Mouse (Mus musculus): Measurements from ENCODE around the gene 6430548M08Rik. TPM values are rescaled to one million over a fixed set of nuclear protein-coding genes. Genes with fewer than 3 reads are reported as not detected.
A peak's percentile ranks its signal among the peaks of the same experiment; 100 is the strongest.

The 6430548M08Rik gene
- polyA plus RNA-seq, 1 experiment from 2014 or later: 6.7 TPM

DNA sequence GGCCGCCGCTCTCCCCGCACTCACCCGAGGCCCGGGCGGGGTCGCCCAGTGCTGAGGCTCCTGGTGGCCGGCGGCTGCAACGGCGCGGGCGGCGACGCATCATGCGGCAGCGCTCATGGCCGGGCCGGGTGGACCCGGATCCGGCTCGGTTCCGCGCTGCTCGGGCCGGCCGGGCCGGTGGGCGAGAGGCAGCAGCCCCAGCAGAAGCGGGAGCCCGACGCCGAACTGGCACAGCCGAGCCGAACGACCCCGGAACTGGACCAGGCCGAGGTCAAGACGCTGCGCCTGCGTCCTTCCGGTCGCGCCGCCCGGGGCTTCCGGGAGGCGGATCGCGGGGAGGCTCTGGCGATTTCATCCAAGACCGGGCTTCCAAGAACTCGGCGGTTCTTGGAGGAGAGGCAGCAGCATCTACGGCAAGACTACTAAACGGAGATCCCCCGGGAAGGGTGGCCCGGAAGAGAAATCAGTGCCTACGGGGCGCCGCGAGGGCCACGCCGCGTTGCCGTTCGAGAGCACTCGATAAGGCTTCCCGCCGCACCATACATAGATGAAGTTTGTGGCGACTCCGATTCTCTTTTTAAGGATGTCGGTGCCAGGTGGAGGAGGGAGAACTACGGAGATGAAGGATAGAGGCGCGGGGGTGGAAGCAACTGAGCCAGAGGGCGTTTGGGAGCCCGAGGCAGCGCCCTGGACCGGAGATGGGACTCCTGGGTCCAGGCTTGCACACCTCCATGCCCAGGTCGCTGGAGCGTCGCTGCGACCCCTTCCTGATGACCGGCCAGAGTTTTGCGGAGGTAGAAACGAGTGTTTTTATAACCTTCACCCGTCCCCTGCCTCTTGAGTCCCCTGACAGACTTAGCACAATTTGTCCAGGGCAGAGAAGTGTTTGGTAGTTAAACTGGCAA is 12.6 kb upstream of the 6430548M08Rik start, which contains the start of gene Zdhhc7:
TSS of gene Zdhhc7 (minus strand) at position 415 of the 905 bp plus-strand sequence.
- ATAC-seq (ENCODE audit: low FRiP score, low TSS enrichment): peak; percentile 75
- peak within 1 kb of the TSS; percentile 95 for H3K27ac ChIP-seq (ENCODE audit: low read length)
- peak within 1 kb of the TSS; percentile 95 for H3K4me3 ChIP-seq (ENCODE audit: low read length)
- no peaks in the 10 kb centered on the region for H3K27me3 ChIP-seq (ENCODE audit: insufficient read depth, low read length)
- H3K36me3 ChIP-seq (ENCODE audit: insufficient read depth, low read length): no peaks in the 10 kb centered on the region
- H3K4me2 ChIP-seq (replicated peaks; ENCODE audit: low read depth, low read length): peak within 1 kb of the TSS; percentile 97
- WGBS: under 1% methylated on average over 88 of the region's 88 CpGs
- H3K4me1 ChIP-seq (ENCODE audit: insufficient read depth, low read length): peaks cover 26% of the 10 kb centered on the region
- H3K9me3 ChIP-seq (ENCODE audit: low read length): no peaks in the 10 kb centered on the region
- peak within 1 kb of the TSS; percentile 73 for H3K9ac ChIP-seq (replicated peaks; ENCODE audit: low read length)

DNA sequence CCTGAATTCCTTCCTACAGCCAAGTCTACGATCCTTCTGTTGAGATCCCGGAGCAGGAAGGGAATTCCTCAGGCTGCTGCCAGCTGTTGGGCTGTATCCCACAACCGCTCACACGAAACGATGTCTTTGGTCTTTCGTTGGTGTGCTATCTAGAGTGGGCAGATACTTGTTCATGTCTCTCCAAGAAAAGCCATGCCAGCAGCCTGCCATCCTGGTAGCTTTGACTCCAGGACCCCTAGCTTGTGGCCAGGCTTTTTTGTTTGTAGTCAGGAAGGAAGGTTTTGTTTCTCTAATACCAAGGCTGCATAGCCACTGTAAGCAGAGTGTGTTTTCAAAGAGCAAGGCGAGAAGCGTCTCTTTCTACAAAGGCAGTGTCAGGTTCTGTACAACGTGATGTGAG is 10.0 kb upstream of the 6430548M08Rik start:
- Histone ChIP-seq H3K36me3 (ENCODE audit: insufficient read depth, low read length) (no peaks in the 10 kb centered on the region), H3K27me3 (ENCODE audit: insufficient read depth, low read length) (no peaks in the 10 kb centered on the region), H3K27ac (ENCODE audit: low read length) (peak overlapping the region; percentile 32), H3K4me1 (ENCODE audit: insufficient read depth, low read length) (peaks cover 26% of the 10 kb centered on the region), H3K9me3 (ENCODE audit: low read length) (no peaks in the 10 kb centered on the region), H3K9ac (replicated peaks; ENCODE audit: low read length) (no peak overlapping the region), H3K4me2 (replicated peaks; ENCODE audit: low read depth, low read length) (no peak overlapping the region), H3K4me3 (ENCODE audit: low read length) (no peak overlapping the region)
- 83% methylated on average over 9 of the region's 9 CpGs for WGBS
- no peak for ATAC-seq (ENCODE audit: low FRiP score, low TSS enrichment)

DNA sequence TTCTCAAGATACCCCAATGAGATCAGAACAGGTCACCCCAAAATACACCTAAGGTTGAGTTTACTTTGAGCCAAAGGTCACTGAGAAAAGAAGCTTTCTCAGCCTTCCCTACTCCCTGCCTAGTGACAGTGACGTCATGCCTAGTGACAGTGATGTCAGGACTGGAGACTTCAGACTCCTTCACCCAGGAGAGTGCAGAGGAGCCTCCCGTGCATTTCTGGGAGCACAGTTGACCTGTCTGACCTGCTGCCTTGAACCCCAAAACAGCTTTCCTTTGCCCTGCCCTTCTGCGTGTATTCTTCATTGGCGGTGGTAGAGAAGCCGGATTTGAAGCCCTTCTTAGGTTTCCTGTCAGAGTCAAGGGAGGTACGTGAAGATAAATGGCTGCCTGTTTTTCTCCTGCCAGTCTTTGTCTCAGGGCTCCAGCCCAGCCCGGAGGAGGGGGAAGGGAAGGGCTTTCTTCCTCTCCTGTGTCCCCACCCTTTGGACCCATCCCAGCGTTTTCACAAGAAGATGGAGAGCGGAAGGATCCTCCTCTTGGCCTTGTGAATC is 9.2 kb upstream of the 6430548M08Rik start:
- ATAC-seq (ENCODE audit: low FRiP score, low TSS enrichment): 0 out of 2 replicates have a peak, but pooled peaks have one; percentile 10
- Histone ChIP-seq H3K4me1 (ENCODE audit: insufficient read depth, low read length) (peaks cover 26% of the 10 kb centered on the region), H3K27ac (ENCODE audit: low read length) (peak overlapping the region; percentile 32), H3K9me3 (ENCODE audit: low read length) (no peaks in the 10 kb centered on the region), H3K27me3 (ENCODE audit: insufficient read depth, low read length) (no peaks in the 10 kb centered on the region), H3K4me3 (ENCODE audit: low read length) (no peak overlapping the region), H3K4me2 (replicated peaks; ENCODE audit: low read depth, low read length) (no peak overlapping the region), H3K9ac (replicated peaks; ENCODE audit: low read length) (no peak overlapping the region), H3K36me3 (ENCODE audit: insufficient read depth, low read length) (no peaks in the 10 kb centered on the region)
- WGBS: 37% methylated on average over 9 of the region's 9 CpGs

DNA sequence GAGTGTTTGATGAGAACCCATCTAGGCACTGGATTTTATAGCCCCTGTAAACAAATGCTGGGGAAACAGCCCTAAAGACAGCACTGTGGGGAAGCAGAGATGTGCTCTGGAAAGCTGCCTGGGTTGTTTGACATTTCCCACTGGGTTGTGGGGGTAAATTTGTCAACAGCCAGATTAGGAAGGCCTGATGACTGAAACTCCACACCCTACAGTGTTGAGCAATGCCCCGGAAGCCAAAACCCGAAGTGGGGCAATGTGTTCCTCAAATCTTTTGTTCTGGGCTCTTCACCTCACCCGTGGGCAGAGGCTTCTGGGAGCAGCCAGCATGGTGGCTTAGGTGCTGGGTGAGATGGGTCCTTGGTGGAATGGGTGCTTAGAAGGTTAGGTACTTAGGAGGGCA is 4.8 kb upstream of the 6430548M08Rik start:
- Histone ChIP-seq H3K27ac (ENCODE audit: low read length) (no peak overlapping the region), H3K9ac (replicated peaks; ENCODE audit: low read length) (no peak overlapping the region), H3K36me3 (ENCODE audit: insufficient read depth, low read length) (no peaks in the 10 kb centered on the region), H3K27me3 (ENCODE audit: insufficient read depth, low read length) (no peaks in the 10 kb centered on the region), H3K4me2 (replicated peaks; ENCODE audit: low read depth, low read length) (no peak overlapping the region), H3K4me3 (ENCODE audit: low read length) (no peak overlapping the region), H3K4me1 (ENCODE audit: insufficient read depth, low read length) (peaks cover 16% of the 10 kb centered on the region), H3K9me3 (ENCODE audit: low read length) (no peaks in the 10 kb centered on the region)
- ATAC-seq (ENCODE audit: low FRiP score, low TSS enrichment): no peak
- WGBS: 23% methylated on average over 3 of the region's 3 CpGs

DNA sequence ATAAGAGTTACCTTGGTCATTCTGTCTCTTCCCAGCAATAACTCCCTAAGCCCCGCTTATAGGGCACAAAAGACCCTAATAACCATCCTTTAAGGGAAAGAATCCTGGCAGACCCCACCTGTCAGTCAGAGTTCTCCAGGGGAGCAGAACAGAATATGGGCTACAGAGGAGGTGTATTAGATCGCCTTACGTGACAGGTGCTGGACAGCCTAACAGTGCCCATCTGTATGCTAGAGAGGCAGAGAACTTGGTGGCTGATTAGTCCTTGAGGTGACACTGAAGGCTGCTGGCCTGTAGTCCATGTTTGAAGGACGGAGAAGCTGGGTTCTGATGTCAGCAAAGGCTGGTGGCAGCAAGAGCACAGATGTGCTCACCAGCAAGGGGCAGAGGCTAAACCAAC is 3.0 kb upstream of the 6430548M08Rik start:
- H3K4me3 ChIP-seq (ENCODE audit: low read length): no peak overlapping the region
- no peak overlapping the region for H3K27ac ChIP-seq (ENCODE audit: low read length)
- H3K9me3 ChIP-seq (ENCODE audit: low read length): no peaks in the 10 kb centered on the region
- 85% methylated on average over 4 of the region's 4 CpGs for WGBS
- H3K36me3 ChIP-seq (ENCODE audit: insufficient read depth, low read length): no peaks in the 10 kb centered on the region
- no peak for ATAC-seq (ENCODE audit: low FRiP score, low TSS enrichment)
- H3K4me1 ChIP-seq (ENCODE audit: insufficient read depth, low read length): peaks cover 22% of the 10 kb centered on the region
- H3K9ac ChIP-seq (replicated peaks; ENCODE audit: low read length): no peak overlapping the region
- H3K27me3 ChIP-seq (ENCODE audit: insufficient read depth, low read length): peaks cover 15% of the 10 kb centered on the region
- no peak overlapping the region for H3K4me2 ChIP-seq (replicated peaks; ENCODE audit: low read depth, low read length)

DNA sequence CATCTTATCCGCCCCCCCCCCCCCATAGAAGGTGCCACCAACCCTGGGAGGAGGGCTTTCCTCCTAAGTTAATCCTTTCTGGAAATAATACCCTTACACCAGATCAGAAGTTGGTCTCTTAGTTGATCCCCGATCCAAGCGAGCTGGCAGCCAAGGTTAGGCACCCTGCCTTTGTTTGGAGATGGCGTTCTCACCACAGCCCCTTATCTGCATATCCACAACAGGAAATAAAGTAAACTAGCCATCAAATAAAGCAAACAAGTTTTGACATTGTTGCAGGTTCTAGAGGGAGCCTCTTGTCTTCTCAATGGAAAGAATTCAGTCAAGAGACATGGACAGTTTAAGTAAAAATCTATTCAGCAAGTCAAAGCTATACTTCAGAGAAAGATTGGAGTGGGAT is 2.6 kb upstream of the 6430548M08Rik start:
- no peaks in the 10 kb centered on the region for H3K9me3 ChIP-seq (ENCODE audit: low read length)
- no peaks in the 10 kb centered on the region for H3K36me3 ChIP-seq (ENCODE audit: insufficient read depth, low read length)
- H3K27ac ChIP-seq (ENCODE audit: low read length): no peak overlapping the region
- H3K4me2 ChIP-seq (replicated peaks; ENCODE audit: low read depth, low read length): no peak overlapping the region
- H3K4me1 ChIP-seq (ENCODE audit: insufficient read depth, low read length): peaks cover 22% of the 10 kb centered on the region
- peaks cover 17% of the 10 kb centered on the region for H3K27me3 ChIP-seq (ENCODE audit: insufficient read depth, low read length)
- no peak overlapping the region for H3K9ac ChIP-seq (replicated peaks; ENCODE audit: low read length)
- H3K4me3 ChIP-seq (ENCODE audit: low read length): no peak overlapping the region
- no peak for ATAC-seq (ENCODE audit: low FRiP score, low TSS enrichment)
- WGBS: 91% methylated on average over 3 of the region's 4 CpGs

DNA sequence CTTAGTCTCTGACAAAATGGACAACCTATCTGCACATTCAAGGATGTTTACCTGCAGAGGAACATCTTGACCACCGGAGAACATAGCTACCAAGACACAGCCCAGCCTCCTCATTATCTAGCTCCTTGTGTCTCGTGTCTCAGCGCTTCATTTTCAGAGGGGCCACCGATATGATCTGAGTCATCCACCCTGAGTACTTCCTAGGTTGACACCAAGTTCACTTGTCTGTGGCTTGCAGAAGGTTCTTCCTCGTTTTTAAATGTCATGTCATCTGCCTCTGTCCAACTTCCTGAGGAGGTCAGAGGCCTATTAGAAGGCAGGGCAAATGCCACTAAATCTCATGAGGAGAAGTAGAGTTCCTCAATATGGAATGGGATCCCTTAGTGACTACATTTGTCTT is 1.4 kb upstream of the 6430548M08Rik start:
- whole genome bisulfite sequencing: 80% methylated on average over 5 of the region's 5 CpGs

DNA sequence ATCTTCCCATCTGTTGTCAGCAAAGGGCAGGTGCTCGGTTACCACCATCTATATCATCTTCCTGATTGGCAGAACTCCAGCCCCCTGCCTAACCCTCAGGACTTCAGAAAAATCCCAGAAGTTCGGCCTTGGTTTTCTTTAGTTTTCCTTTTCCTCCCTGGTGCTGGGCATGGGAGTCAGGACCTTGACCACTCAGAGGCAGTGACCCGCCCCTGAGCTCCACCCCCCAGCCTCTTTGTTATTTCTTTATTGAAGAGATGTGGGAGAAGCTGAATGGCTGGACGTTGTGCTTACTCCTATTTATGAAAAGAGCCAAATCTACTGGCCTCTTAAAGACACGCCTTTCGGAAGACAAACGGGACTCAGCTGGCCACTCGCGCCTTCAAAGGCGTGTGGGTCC is 646 bp upstream of the 6430548M08Rik start:
- ATAC-seq (ENCODE audit: low FRiP score, low TSS enrichment): peak; percentile 36; the same call in 1 of the 2 replicates
- Histone ChIP-seq H3K36me3 (ENCODE audit: insufficient read depth, low read length) (no peaks in the 10 kb centered on the region), H3K27me3 (ENCODE audit: insufficient read depth, low read length) (peaks cover 17% of the 10 kb centered on the region), H3K4me2 (replicated peaks; ENCODE audit: low read depth, low read length) (peak overlapping the region; percentile 94), H3K9me3 (ENCODE audit: low read length) (no peaks in the 10 kb centered on the region), H3K9ac (replicated peaks; ENCODE audit: low read length) (peak overlapping the region; percentile 77), H3K27ac (ENCODE audit: low read length) (peak overlapping the region; percentile 97), H3K4me3 (ENCODE audit: low read length) (peak overlapping the region; percentile 71), H3K4me1 (ENCODE audit: insufficient read depth, low read length) (peaks cover 22% of the 10 kb centered on the region)
- whole genome bisulfite sequencing: 2% methylated on average over 10 of the region's 10 CpGs

More for the DNA sequence above, 1.4 kb upstream of the 6430548M08Rik start:
- ATAC-seq (ENCODE audit: low FRiP score, low TSS enrichment): no peak
- H3K27ac ChIP-seq (ENCODE audit: low read length): no peak overlapping the region; the same call in 1 of the 2 replicates
- no peak overlapping the region for H3K4me2 ChIP-seq (replicated peaks; ENCODE audit: low read depth, low read length)
- H3K4me1 ChIP-seq (ENCODE audit: insufficient read depth, low read length): peaks cover 22% of the 10 kb centered on the region
- no peaks in the 10 kb centered on the region for H3K36me3 ChIP-seq (ENCODE audit: insufficient read depth, low read length)
- peak overlapping the region; percentile 77; the same call in 1 of the 2 replicates for H3K9ac ChIP-seq (replicated peaks; ENCODE audit: low read length)
- no peaks in the 10 kb centered on the region for H3K9me3 ChIP-seq (ENCODE audit: low read length)
- H3K27me3 ChIP-seq (ENCODE audit: insufficient read depth, low read length): peaks cover 17% of the 10 kb centered on the region
- no peak overlapping the region for H3K4me3 ChIP-seq (ENCODE audit: low read length)

DNA sequence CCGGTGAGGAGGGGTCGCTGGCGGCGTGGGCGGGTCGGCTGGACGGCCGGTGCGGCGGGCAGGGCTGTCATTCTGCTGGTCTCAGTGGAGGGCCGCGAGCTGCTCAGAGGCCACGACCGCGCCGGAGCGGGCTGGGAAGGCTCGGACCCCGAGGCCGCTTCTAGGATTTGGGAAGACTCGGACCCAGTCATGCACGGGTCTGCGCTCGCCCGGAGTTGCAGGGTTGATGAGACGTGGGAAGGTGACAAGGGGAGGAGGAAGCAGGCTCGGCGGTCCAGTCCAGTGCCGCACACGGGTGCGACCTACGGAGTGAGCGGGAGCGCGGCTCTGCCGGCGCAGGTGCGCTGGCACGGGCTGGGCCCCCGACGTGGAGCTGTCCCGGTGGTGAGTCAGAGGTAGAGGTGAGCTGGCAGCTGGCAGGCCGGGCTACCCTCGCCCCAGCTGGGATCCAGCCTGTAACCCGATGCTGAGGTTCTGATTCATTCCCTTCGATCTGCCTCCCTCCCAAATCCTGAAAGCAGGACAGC is 426 bp downstream of the 6430548M08Rik start:
- H3K4me3 ChIP-seq (ENCODE audit: low read length): peak overlapping the region; percentile 71
- peak; percentile 74 for ATAC-seq (ENCODE audit: low FRiP score, low TSS enrichment)
- WGBS: under 1% methylated on average over 46 of the region's 46 CpGs
- H3K9ac ChIP-seq (replicated peaks; ENCODE audit: low read length): peak overlapping the region; percentile 73
- H3K36me3 ChIP-seq (ENCODE audit: insufficient read depth, low read length): no peaks in the 10 kb centered on the region
- no peaks in the 10 kb centered on the region for H3K9me3 ChIP-seq (ENCODE audit: low read length)
- H3K4me1 ChIP-seq (ENCODE audit: insufficient read depth, low read length): peaks cover 22% of the 10 kb centered on the region
- H3K27ac ChIP-seq (ENCODE audit: low read length): no peak overlapping the region
- peak overlapping the region; percentile 94 for H3K4me2 ChIP-seq (replicated peaks; ENCODE audit: low read depth, low read length)
- peaks cover 17% of the 10 kb centered on the region for H3K27me3 ChIP-seq (ENCODE audit: insufficient read depth, low read length)
